Mouse (Mus musculus) urinary bladder, adult 18-20 months (tissue): ENCODE data around the gene Arvcf.
A peak's percentile ranks its signal among the peaks of the same experiment; 100 is the strongest.

Source experiments
- DNase-seq, 2 experiments: peaks; one replicate each; pipeline ENCODE4 v3.0.0; 2022; ENCODE audit warnings: low spot score in 2 of 2, mixed read lengths in 2 of 2

Arvcf gene

DNA sequence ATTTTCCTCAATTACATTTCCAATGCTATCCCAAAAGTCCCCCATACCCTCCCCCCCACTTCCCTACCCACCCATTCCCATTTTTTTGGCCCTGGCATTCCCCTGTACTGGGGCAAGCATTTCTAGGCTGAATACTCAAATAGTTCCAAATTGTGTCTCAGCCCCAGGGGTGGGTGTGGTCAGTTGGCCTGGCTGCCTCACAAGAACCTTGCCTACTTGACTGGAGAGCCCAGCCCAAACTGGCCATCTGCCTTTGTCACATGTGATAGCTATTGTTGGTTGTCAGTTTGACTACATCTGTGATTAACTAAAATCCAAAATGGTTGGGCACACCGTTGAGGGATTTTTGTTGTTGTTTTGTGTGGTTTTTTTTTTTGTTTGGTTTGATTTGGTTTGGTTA, 9.0 kb downstream of the Arvcf start:
- no peak for DNase-seq

DNA sequence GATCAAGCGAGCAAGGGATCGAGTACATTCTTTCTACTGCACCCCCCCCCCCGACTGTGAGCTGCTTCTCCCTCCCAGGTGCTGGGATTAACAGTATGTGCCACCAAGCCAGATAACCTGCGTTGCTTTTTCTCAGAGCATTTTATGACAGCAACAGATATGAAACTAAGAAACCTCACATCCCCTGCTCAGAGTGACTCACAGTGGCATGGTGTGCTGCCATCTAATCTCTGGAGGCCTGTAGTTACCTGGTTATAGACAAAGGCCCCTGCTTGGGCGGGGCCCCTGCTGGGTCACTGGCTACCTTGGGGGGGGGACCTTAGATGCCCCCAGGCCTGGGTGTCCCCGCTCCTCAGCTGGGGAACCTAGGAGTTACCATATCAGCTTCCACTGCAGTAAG, 10.0 kb downstream of the Arvcf start:
- no peak for DNase-seq

GRCm38 (mm10) chr16:18360151-18360805, 12.3 kb downstream of the Arvcf start:
- DNase-seq: no peak

GRCm38 (mm10) chr16:18362948-18363347, 15.0 kb downstream of the Arvcf start:
- DNase-seq: no peak

DNA sequence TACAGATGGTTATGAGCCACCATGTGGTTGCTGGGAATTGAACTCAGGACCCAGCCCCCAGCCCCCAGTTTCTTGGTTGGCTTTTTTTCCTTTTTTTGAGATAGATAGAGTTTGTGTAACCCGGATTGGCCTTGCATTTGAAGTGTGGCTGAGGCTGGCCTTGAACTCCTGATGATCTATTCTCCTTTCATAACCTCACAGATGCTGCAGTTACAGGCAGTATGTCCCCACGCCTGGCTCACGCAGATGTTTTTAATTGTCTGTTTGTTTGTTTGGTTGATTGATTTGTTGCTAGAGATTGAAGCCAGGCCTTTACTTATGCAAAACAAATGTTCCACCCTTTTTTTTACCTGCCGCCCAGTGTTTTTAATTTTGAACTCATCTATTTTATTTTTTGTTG, 18.9 kb downstream of the Arvcf start:
- no peak for DNase-seq

- no peak for DNase-seq
Measured at GRCm38 (mm10) chr16:18370197-18370596, 22.2 kb downstream of the Arvcf start.

DNA sequence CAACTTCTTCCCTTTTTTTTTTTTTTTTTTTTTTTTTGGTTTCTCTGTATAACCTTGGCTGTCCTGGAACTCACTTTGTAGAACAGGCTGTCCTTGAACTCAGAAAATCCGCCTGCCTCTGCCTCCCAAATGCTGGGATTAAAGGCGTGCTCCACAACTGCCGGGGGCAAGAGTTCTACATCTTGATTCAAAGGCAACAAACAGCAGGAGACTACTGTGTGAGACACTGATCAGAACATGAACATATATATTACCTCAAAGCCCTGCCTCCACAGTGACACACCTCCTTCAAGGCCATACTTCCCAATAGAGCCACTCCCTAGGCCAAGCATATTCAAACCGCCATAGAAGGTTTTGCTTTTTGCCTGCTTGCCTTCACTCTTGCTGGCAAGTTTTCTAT, 25.6 kb downstream of the Arvcf start:
- no peak for DNase-seq

DNA sequence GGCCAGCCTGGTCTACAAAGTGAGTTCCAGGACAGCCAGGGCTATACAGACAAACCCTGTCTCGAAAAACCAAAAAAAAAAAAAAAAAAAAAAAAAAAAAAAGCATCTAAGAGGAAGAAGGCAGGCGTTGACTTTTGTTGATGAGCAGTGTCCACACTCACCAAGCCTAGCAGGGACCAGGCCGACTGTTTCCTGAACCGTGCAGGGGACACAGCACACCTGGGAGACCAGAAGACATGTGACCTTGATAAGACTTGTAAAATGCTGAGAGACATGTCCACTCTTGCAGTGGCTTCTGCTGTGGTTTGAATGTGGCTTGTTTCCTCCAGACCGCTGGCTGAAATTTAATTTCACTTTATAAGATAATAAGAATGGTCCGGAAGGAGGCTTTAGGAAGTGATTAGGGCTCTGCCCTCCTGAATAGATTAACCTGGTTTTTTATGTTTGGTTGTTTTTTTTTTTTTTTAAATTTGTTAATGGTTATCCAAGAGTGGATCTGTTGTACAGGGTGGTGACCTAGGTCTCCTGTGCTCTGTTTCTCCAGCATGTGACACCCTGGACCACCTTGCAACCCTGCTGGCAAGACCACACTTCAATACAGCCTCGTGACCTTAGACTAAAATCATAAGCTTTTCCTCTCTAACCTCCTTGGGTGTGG, 28.4 kb downstream of the Arvcf start:
- DNase-seq: peak in 1 of 2 experiments; percentile 49

GRCm38 (mm10) chr16:18377203-18377602, 29.2 kb downstream of the Arvcf start:
- no peak for DNase-seq

DNA sequence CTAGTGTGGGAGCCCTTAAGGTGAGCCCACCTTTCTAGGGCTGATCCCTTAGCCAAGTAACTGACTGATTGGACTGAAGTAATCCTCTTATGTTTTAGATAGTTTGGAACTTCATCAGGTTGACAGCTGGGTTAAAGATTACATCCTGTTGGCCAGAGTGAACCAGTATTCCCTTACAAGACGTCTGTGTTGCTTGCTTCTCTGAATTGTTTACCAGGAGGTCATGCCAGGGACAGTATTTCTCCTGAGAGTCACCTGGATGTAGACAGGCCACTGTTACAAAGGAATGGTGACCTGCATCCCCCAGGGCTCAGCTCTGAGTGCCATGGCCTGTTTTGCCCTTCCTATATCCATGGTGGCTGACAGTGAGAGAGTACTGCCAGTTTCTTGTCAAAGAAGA, 30.5 kb downstream of the Arvcf start:
- no peak for DNase-seq

- DNase-seq: no peak
Measured at GRCm38 (mm10) chr16:18379338-18380001, 31.5 kb downstream of the Arvcf start.

- DNase-seq: no peak
Measured at GRCm38 (mm10) chr16:18380495-18381063, 32.6 kb downstream of the Arvcf start.

DNA sequence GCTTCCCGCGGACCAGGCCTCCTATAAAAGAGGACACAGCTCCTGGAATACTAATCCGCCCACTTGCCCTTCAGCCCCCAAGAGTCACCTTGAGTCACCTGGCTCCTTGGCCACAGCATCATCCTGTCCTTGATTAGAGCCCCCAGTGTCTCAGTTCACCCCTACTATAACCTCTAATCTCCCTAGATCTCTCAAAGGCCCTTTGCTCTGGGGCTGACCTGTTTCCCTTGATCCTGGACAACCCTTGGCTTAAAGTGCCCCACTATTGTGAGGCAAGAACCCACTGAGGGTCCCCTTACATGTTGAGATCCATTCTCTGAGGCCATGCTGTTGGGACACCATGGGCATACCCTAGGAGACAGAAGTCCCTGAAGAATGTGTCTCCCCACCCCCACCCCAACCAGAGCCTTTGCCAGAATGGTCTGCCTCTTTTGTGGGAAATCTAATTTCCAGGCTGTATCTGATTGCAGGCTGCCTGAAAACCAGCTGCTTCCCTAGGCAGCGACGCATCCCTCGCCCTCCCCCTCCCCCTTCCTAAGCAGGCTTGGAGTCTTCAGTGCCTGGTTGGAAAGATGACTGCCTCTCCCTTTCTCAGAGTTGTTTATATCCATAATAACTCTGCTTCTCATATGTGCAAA, 33.8 kb downstream of the Arvcf start:
- no peak for DNase-seq

DNA sequence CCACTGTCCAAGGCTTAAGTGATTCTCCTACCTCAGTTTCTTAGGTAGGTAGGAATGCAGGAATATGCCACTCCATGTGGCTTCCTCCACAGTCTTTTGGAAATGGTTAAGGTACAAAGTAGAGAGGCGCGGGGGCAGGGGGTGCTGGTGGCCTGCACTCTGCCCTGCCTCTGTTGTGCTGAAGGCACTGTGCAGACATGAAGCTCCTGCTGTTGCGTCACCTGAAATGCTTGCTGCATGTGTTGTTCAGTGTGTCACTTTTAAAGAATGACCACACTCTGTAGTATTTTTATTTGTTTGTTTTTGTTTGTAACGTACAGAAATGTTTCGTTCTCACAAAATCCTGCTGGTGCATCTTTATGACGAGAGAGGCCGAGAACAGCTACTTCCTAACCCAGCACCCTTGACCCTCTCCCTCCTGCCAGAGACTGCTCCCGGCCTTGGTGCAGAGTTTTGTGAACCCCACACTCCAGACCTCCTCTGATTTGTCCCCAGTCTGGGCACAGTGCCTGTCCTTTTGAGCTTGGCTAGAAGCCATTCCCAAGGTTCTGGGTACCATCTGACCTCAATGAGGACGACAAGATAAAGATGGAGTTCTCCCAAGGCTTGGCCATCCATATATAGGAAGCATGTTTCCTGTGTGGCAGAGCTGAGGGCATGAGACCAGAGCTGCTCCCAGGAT, 35.2 kb downstream of the Arvcf start:
- no peak for DNase-seq

- DNase-seq: no peak
Measured at GRCm38 (mm10) chr16:18383756-18384155, 35.8 kb downstream of the Arvcf start.

GRCm38 (mm10) chr16:18384211-18384610, 36.2 kb downstream of the Arvcf start:
- no peak for DNase-seq

GRCm38 (mm10) chr16:18384659-18385058, 36.7 kb downstream of the Arvcf start:
- DNase-seq: no peak

GRCm38 (mm10) chr16:18385411-18385810, 37.4 kb downstream of the Arvcf start:
- DNase-seq: no peak

DNA sequence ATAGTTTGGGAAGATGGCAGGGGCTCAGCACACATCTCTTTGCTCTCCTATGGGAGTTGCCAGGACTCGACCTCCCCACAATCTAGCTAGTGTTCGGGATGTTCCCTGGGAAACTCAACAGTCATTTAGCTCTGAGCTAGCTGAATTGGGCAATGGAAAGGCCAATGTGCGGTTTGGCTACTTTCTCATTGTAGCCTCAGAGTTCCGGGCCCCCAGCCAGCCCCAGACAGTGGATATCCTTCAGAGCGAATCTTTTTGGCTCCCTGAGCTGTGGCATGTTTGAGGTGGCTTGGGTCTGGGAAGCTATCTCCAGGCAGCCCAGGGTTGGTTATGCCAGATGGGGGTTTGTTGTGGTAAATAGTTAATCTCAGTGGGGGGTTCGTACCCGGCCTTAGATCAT, 38.5 kb downstream of the Arvcf start:
- no peak for DNase-seq

DNA sequence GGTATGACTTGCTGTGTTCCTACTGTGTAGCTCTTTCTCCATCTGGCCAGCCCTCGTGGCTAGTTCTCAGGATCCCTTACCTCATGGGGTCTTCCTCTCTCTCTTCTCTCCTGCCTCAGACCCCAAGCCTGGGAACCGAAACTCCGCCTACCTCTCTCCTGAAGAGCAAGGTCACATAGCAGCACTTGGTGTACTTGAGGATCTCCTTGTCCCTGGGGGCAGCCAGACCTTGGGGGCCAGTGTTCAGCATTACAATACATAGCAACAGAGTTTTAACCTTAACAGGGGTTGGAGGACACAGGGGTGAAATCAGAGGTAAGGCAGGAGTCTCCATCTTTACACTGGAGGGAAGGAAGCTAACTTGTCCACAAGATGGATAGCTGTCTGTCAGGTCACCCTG, 39.0 kb downstream of the Arvcf start:
- DNase-seq: no peak

- no peak for DNase-seq
Measured at GRCm38 (mm10) chr16:18387704-18388582, 40.0 kb downstream of the Arvcf start.
